Mouse (Mus musculus) embryonic fibroblast, embryonic 13.5 days (primary cell): Measurements from ENCODE around the gene Clba1.

Experiments used
- CTCF ChIP-seq: IDR thresholded peaks from 2 replicates; pipeline ENCODE4 v1.5.1; 2011; ENCODE audit warnings: mild to moderate bottlenecking, control low read depth, low read length, moderate library complexity, borderline replicate concordance; ENCODE audit not compliant: insufficient read depth
- POLR2A ChIP-seq: IDR thresholded peaks from 2 replicates; pipeline ENCODE4 v1.6.1; 2011; ENCODE audit warnings: low read depth, mild to moderate bottlenecking, control low read depth, low read length, moderate library complexity

- TF ChIP-seq CTCF (no peak), POLR2A (no peak; the same call in 1 of the 2 replicates)
Measured at GRCm38 (mm10) chr12:112794998-112795397, 13.7 kb upstream of the Clba1 start.
